Mouse (Mus musculus) C2C12 (cell line): ENCODE results near the gene Slc6a12.

Experiments used
- CTCF ChIP-seq: IDR thresholded peaks from one replicate; pipeline ENCODE4 v1.5.1; 2011; ENCODE audit not compliant: control insufficient read depth, insufficient read depth, insufficient read length
- MAX ChIP-seq: IDR thresholded peaks from one replicate; pipeline ENCODE4 v1.6.1; 2011; ENCODE audit warnings: mild to moderate bottlenecking, control low read depth
- MYOG ChIP-seq: IDR thresholded peaks from one replicate; pipeline ENCODE4 v1.6.1; 2011; ENCODE audit not compliant: control insufficient read depth, insufficient read length; ENCODE audit errors: extremely low read depth

DNA sequence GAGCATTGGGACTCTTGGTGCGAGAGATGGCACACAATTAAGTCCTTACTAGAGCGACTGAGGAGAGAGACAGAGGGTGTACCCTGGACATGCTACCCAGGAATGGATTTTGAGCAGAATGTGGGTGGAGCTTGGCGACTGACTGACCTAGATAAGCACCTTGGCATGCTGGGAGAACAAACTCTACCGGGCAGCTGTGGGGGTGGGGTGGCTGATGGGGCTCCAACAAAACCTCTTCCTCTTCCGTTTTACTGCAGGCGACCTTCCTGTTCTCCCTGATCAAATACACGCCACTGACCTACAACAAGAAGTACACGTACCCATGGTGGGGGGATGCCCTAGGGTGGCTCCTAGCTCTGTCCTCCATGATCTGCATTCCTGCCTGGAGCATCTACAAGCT, 6.3 kb upstream of the Slc6a12 start:
- TF ChIP-seq CTCF = no peak
- no peak for TF ChIP-seq MAX
- TF ChIP-seq MYOG = no peak
